Mouse (Mus musculus): ENCODE results near the gene Btnl10. TPM values are rescaled to one million over a fixed set of nuclear protein-coding genes. Genes with fewer than 3 reads are reported as not detected.
"Not testable (repeated sequence)": the region's sequence is repeated elsewhere in the genome, so short reads cannot be mapped to it uniquely, and the experiment has no call there.

Gene Btnl10
- polyA plus RNA-seq, 2 experiments: 9.6 to 18.2 TPM

DNA sequence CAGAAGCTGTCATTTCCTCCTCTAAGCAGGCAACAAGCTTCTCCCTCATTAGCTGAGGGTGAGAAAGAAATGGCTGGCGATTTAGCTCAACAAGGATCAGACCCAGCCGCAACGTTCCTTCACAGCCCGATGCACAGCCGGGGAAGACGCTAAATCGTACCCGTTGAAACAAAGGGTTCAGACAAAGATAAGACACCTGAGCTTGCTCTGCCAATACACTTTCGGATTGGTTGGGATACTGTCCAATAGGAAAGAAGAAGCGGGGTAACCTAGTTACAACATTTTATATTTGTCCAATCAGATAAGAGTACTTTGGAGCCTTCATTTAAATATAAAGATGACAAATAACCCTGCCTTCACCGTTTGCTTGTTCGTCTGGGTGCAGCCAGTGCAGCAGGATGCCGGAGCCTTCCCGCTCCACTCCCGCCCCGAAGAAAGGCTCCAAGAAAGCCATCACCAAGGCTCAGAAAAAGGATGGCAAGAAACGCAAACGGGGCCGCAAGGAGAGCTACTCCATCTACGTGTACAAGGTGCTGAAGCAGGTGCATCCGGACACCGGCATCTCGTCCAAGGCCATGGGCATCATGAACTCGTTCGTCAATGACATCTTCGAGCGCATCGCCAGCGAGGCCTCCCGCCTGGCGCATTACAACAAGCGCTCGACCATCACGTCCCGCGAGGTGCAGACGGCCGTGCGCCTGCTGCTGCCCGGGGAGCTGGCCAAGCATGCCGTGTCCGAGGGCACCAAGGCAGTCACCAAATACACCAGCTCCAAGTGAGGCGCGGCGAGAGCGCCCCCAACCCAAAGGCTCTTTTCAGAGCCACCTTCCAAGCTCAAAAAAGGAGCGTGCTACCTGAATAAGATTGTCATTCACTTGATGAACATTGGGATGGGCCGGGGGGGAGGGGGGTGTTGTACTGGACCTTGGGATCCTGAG is 31.1 kb downstream of the Btnl10 start, which contains the start of gene Hist3h2ba:
Gene Hist3h2ba (plus strand): TSS at position 379 of the 938 bp plus-strand sequence.
- Histone ChIP-seq H3K27ac (peak within 1 kb of the TSS; percentile 63), H3K9ac (replicated peaks) (peak within 1 kb of the TSS; percentile 74)
- WGBS (ENCODE audit: insufficient replicate concordance): under 1% methylated on average over 48 of the region's 48 CpGs

DNA sequence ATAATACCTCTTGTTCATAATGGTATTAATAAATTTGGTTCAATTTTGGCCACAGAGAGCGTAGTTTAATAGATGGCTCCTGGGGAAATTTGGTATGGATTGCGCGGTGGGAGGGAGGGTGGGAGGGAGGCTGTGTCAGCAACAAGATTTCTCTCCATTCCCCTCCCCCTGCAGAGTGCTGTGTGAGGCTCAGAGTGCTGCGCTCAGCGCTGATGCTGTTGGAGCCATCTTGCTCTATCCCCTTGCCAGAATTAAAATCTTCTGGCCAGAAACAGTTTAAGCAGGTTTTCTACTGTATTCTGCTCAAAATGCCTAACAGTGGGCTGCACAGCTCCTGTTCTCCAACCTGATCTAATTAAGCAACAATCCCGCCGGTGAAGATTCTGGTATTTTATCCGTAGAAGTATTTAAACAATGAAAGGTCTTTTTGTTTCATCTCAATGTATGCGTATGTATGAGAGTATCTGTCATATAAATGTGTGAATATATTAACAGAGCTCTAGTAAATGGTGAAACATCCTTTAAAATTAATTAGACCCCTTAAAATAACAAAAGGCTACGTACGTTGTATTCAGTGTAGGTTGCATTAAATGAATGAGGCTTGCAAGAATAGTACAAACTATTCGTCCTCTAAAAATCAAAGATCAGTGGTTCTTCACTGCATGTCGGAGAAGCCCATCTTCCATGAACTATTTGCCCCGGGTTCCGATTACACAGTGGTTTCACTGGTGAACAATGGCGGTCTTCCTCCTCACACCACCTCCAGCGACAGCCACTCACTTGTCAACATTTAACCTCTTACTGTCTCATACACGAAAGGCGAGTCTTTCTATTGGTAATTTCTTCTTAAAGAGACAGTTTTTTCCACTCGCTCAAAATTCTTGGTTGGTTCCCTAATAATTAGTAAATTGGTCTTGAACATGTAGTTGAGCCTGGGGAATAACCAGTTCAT is 32.0 kb downstream of the Btnl10 start:
- DNase-seq (ENCODE audit: low read depth in 3 of 3, low spot score in 3 of 3): no peak

More for the DNA sequence above, 31.1 kb downstream of the Btnl10 start, which contains the start of gene Hist3h2ba:
- Histone ChIP-seq H3K27me3 (ENCODE audit: control insufficient read depth, insufficient read depth, low read length) (peaks cover 45% of the 10 kb centered on the region), H3K36me3 (replicated peaks; ENCODE audit: control insufficient read depth, insufficient read depth, low read depth) (no peaks in the 10 kb centered on the region), H3K4me1 (replicated peaks; ENCODE audit: control insufficient read depth in 2 of 2, insufficient read depth in 2 of 2, low read length in 1 of 2) (peaks cover 15 to 29% of the 10 kb centered on the region in 2 experiments), H3K4me3 (ENCODE audit: insufficient read depth in 1 of 2, low read depth in 2 of 2, low read length in 2 of 2) (peak within 1 kb of the TSS; percentile 57 to 70), H3K4me2 (ENCODE audit: low read depth) (peak within 1 kb of the TSS; percentile 76), H3K9me3 (ENCODE audit: control insufficient read depth, low read length) (no peaks in the 10 kb centered on the region)
- no peak; the same call in 1 of the 2 replicates for TF ChIP-seq EP300 (IDR thresholded peaks at IDR 0.05; ENCODE audit: low read depth)
- DNase-seq (ENCODE audit: low read depth in 3 of 3, low spot score in 3 of 3) (peak in 2 of 3 experiments; percentile 41 to 80), ATAC-seq (ENCODE audit: insufficient read depth) (peak; percentile 80)

GRCm38 (mm10) chr11:58951210-58951609 is 33.5 kb downstream of the Btnl10 start:
- peaks cover under 1% of the 10 kb centered on the region; the same call in 1 of the 2 replicates for H3K36me3 ChIP-seq (replicated peaks; ENCODE audit: control insufficient read depth, insufficient read depth, low read depth)
- peaks cover 16 to 24% of the 10 kb centered on the region in 2 experiments for H3K4me1 ChIP-seq (replicated peaks; ENCODE audit: control insufficient read depth in 2 of 2, insufficient read depth in 2 of 2, low read length in 1 of 2)
- 74% methylated on average over 5 of the region's 5 CpGs for WGBS (ENCODE audit: insufficient replicate concordance)
- H3K9ac ChIP-seq (replicated peaks): no peak overlapping the region
- H3K27ac ChIP-seq: no peak overlapping the region
- H3K4me2 ChIP-seq (ENCODE audit: low read depth): no peak overlapping the region
- H3K4me3 ChIP-seq (ENCODE audit: insufficient read depth in 1 of 2, low read depth in 2 of 2, low read length in 2 of 2): no peak overlapping the region
- no peak for ATAC-seq (ENCODE audit: insufficient read depth)
- TF ChIP-seq CTCF (IDR thresholded peaks at IDR 0.05; ENCODE audit: low read depth): no peak
- TF ChIP-seq EP300 (IDR thresholded peaks at IDR 0.05; ENCODE audit: low read depth): no peak
- H3K9me3 ChIP-seq (ENCODE audit: control insufficient read depth, low read length): no peaks in the 10 kb centered on the region
- DNase-seq (ENCODE audit: low read depth in 3 of 3, low spot score in 3 of 3): no peak
- H3K27me3 ChIP-seq (ENCODE audit: control insufficient read depth, insufficient read depth, low read length): peaks cover 34% of the 10 kb centered on the region

More for the DNA sequence above, 32.0 kb downstream of the Btnl10 start:
- H3K4me3 ChIP-seq (ENCODE audit: insufficient read depth in 1 of 2, low read depth in 2 of 2, low read length in 2 of 2): peak overlapping the region; percentile 57 to 70
- peak overlapping the region; percentile 76 for H3K4me2 ChIP-seq (ENCODE audit: low read depth)
- H3K9me3 ChIP-seq (ENCODE audit: control insufficient read depth, low read length): no peaks in the 10 kb centered on the region
- ATAC-seq (ENCODE audit: insufficient read depth): no peak
- H3K9ac ChIP-seq (replicated peaks): peak overlapping the region; percentile 74
- no peaks in the 10 kb centered on the region for H3K36me3 ChIP-seq (replicated peaks; ENCODE audit: control insufficient read depth, insufficient read depth, low read depth)
- peak overlapping the region; percentile 63 for H3K27ac ChIP-seq
- TF ChIP-seq EP300 (IDR thresholded peaks at IDR 0.05; ENCODE audit: low read depth): no peak
- no peak for TF ChIP-seq CTCF (IDR thresholded peaks at IDR 0.05; ENCODE audit: low read depth)
- WGBS (ENCODE audit: insufficient replicate concordance): 22% methylated on average over 20 of the region's 20 CpGs
- peaks cover 15 to 29% of the 10 kb centered on the region in 2 experiments for H3K4me1 ChIP-seq (replicated peaks; ENCODE audit: control insufficient read depth in 2 of 2, insufficient read depth in 2 of 2, low read length in 1 of 2)
- H3K27me3 ChIP-seq (ENCODE audit: control insufficient read depth, insufficient read depth, low read length): peaks cover 40% of the 10 kb centered on the region

GRCm38 (mm10) chr11:58953351-58954169 is 35.9 kb downstream of the Btnl10 start:
- Histone ChIP-seq H3K9me3 (ENCODE audit: control insufficient read depth, low read length) (no peaks in the 10 kb centered on the region), H3K4me1 (replicated peaks; ENCODE audit: control insufficient read depth in 2 of 2, insufficient read depth in 2 of 2, low read length in 1 of 2) (peaks cover 13 to 24% of the 10 kb centered on the region in 2 experiments), H3K27me3 (ENCODE audit: control insufficient read depth, insufficient read depth, low read length) (peaks cover 20% of the 10 kb centered on the region), H3K9ac (replicated peaks) (peak overlapping the region; percentile 82), H3K36me3 (replicated peaks; ENCODE audit: control insufficient read depth, insufficient read depth, low read depth) (peaks cover 14% of the 10 kb centered on the region), H3K27ac (peak overlapping the region; percentile 98), H3K4me3 (ENCODE audit: insufficient read depth in 1 of 2, low read depth in 2 of 2, low read length in 2 of 2) (peak overlapping the region; percentile 70 to 91), H3K4me2 (ENCODE audit: low read depth) (peak overlapping the region; percentile 77)
- ATAC-seq (ENCODE audit: insufficient read depth): peak; percentile 30
- 1% methylated on average over 33 of the region's 33 CpGs for WGBS (ENCODE audit: insufficient replicate concordance)
- TF ChIP-seq CTCF (IDR thresholded peaks at IDR 0.05; ENCODE audit: low read depth) (no peak), EP300 (IDR thresholded peaks at IDR 0.05; ENCODE audit: low read depth) (no peak)
- peak in 1 of 3 experiments; percentile 47 for DNase-seq (ENCODE audit: low read depth in 3 of 3, low spot score in 3 of 3)

GRCm38 (mm10) chr11:58954170-58954419 is 36.4 kb downstream of the Btnl10 start:
- under 1% methylated on average over 16 of the region's 17 CpGs for WGBS (ENCODE audit: insufficient replicate concordance)
- Histone ChIP-seq H3K9ac (replicated peaks) (peak overlapping the region; percentile 82), H3K27ac (peak overlapping the region; percentile 98), H3K4me1 (replicated peaks; ENCODE audit: control insufficient read depth in 2 of 2, insufficient read depth in 2 of 2, low read length in 1 of 2) (peaks cover 15 to 25% of the 10 kb centered on the region in 2 experiments), H3K4me3 (ENCODE audit: insufficient read depth in 1 of 2, low read depth in 2 of 2, low read length in 2 of 2) (peak overlapping the region; percentile 70 to 91), H3K36me3 (replicated peaks; ENCODE audit: control insufficient read depth, insufficient read depth, low read depth) (peaks cover 14% of the 10 kb centered on the region), H3K4me2 (ENCODE audit: low read depth) (peak overlapping the region; percentile 77), H3K27me3 (ENCODE audit: control insufficient read depth, insufficient read depth, low read length) (peaks cover 18% of the 10 kb centered on the region)
- DNase-seq (ENCODE audit: low read depth in 3 of 3, low spot score in 3 of 3); H3K9me3 ChIP-seq (ENCODE audit: control insufficient read depth, low read length): not testable (repeated sequence)
- peak; percentile 26; the same call in 1 of the 2 replicates for ATAC-seq (ENCODE audit: insufficient read depth)
